Mouse (Mus musculus) limb, embryonic 15.5 days (tissue): ENCODE measurements around the gene Tmem184b. TPM values are rescaled to one million over a fixed set of nuclear protein-coding genes. Genes with fewer than 3 reads are reported as not detected.
A peak's percentile ranks its signal among the peaks of the same experiment; 100 is the strongest.

Experiments used
- microRNA counts: library from miRNA; unstranded; fragments of <30 nt; microRNA quantifications from one replicate; lab custom pipeline; 2016
- microRNA-seq: library from miRNA; unstranded; fragments of <30 nt; microRNA quantifications from one replicate; pipeline ENCODE4, GENCODE M21; 2016
- polyA plus RNA-seq: library from polyadenylated mRNA; unstranded; fragments of >200 nt; fragmentation: Nextera tagmentation; extraction: Ambion mirVana; gene quantifications from 2 replicates; pipeline ENCODE4 v1.2.1, GENCODE M21; 2015

Tmem184b gene
- polyA plus RNA-seq, 1 experiment from 2014 or later, result 87.5 TPM

MicroRNAs within 50 kb of the gene (microRNA counts, 519-probe panel; counts per million panel counts)
- microRNA mmu-miR-1943 (lab: Ali Mortazavi, UCI), result 1,678 counts per million, percentile 24 among the panel's probes with 10 or more counts

Small RNA genes within 50 kb of the gene (microRNA-seq; reads per million reads assigned to microRNA genes)
- 2.7 reads per million, percentile 6 among the genes with 10 or more reads in this experiment for gene Mir1943

Other genes starting within 250 kb of the Tmem184b start
- gene Sox10, start 238.3 kb downstream of the Tmem184b start, polyA plus RNA-seq, result 4.2 and 5.2 TPM in 2 replicates
- 43.8 and 45.8 TPM in 2 replicates for gene Pick1, start 174.4 kb downstream of the Tmem184b start, polyA plus RNA-seq
- 1.1 and 1.2 TPM in 2 replicates for gene Gm49486, start 174.2 kb downstream of the Tmem184b start, polyA plus RNA-seq
- 0.12 and 0.36 TPM in 2 replicates for gene Slc16a8, start 148.8 kb downstream of the Tmem184b start, polyA plus RNA-seq
- gene Baiap2l2, start 118.0 kb downstream of the Tmem184b start, polyA plus RNA-seq, result 17.2 and 19.7 TPM in 2 replicates
- gene Pla2g6, start 75.2 kb downstream of the Tmem184b start, polyA plus RNA-seq, result 12.9 and 14.2 TPM in 2 replicates
- gene Maff, start 56.9 kb downstream of the Tmem184b start, polyA plus RNA-seq, result 4.2 and 4.7 TPM in 2 replicates
- gene Csnk1e, start 52.0 kb upstream of the Tmem184b start, polyA plus RNA-seq, result 81.0 and 82.7 TPM in 2 replicates
- not detected in 2 replicates for gene Kcnj4, start 101.7 kb upstream of the Tmem184b start, polyA plus RNA-seq
- 211 and 223 TPM in 2 replicates for gene Kdelr3, start 112.8 kb upstream of the Tmem184b start, polyA plus RNA-seq
- gene Ddx17, start 143.2 kb upstream of the Tmem184b start, polyA plus RNA-seq, result 41.6 and 54.0 TPM in 2 replicates
- gene Dmc1, start 201.5 kb upstream of the Tmem184b start, polyA plus RNA-seq, result 2.6 and 2.8 TPM in 2 replicates